Mouse (Mus musculus) lung, embryonic 15.5 days (tissue): ENCODE results near the gene Fam57b. TPM values are rescaled to one million over a fixed set of nuclear protein-coding genes. Genes with fewer than 3 reads are reported as not detected.

ENCODE experiments used
- ATAC-seq: fragments of 200-750 bp; cut with Nextera tagmentation; 2 replicates; pipeline ENCODE4 v1.8.0; 2017; ENCODE audit warnings: moderate number of reproducible peaks, borderline replicate concordance; ENCODE audit not compliant: low FRiP score, low TSS enrichment; ENCODE audit errors: extremely low read depth
- H3K27ac ChIP-seq: fragments of 300-500 bp; sonication (generic); 2 replicates; pipeline ENCODE4 v1.5.1; 2015; ENCODE audit warnings: moderate library complexity, mild to moderate bottlenecking, inconsistent platforms
- H3K27me3 ChIP-seq: fragments of 300-500 bp; sonication (generic); 2 replicates; pipeline ENCODE4 v1.6.1; 2015; ENCODE audit warnings: inconsistent platforms
- H3K36me3 ChIP-seq: fragments of 300-500 bp; sonication (generic); 2 replicates; pipeline ENCODE4 v1.6.1; 2015; ENCODE audit warnings: inconsistent platforms
- H3K4me1 ChIP-seq: fragments of 300-500 bp; sonication (generic); 2 replicates; pipeline ENCODE4 v1.6.1; 2015; ENCODE audit warnings: inconsistent platforms
- H3K4me2 ChIP-seq: fragments of 300-500 bp; sonication (generic); 2 replicates; pipeline ENCODE4 v1.6.1; 2015; ENCODE audit warnings: inconsistent platforms, mild to moderate bottlenecking, moderate library complexity
- H3K4me3 ChIP-seq: fragments of 300-500 bp; sonication (generic); 2 replicates; pipeline ENCODE4 v1.5.1; 2015; ENCODE audit warnings: mild to moderate bottlenecking, inconsistent platforms
- H3K9ac ChIP-seq: fragments of 300-500 bp; sonication (generic); 2 replicates; pipeline ENCODE4 v1.6.1; 2015; ENCODE audit warnings: inconsistent platforms
- H3K9me3 ChIP-seq: fragments of 300-500 bp; sonication (generic); 2 replicates; pipeline ENCODE4 v1.6.1; 2016; ENCODE audit warnings: inconsistent platforms
- WGBS: fragments of 180-500 bp; shearing (Covaris S2); methylation state at CpG from one replicate; pipeline ENCODE4 v1.1.7; 2015; 5-methylcytosine and 5-hydroxymethylcytosine counted together
- polyA plus RNA-seq: library from polyadenylated mRNA; unstranded; fragments of >200 nt; fragmentation: Nextera tagmentation; extraction: Ambion mirVana; gene quantifications from 2 replicates; pipeline ENCODE4 v1.2.1, GENCODE M21; 2015

Fam57b gene
- polyA plus RNA-seq, 1 experiment from 2014 or later: 0.19 TPM

DNA sequence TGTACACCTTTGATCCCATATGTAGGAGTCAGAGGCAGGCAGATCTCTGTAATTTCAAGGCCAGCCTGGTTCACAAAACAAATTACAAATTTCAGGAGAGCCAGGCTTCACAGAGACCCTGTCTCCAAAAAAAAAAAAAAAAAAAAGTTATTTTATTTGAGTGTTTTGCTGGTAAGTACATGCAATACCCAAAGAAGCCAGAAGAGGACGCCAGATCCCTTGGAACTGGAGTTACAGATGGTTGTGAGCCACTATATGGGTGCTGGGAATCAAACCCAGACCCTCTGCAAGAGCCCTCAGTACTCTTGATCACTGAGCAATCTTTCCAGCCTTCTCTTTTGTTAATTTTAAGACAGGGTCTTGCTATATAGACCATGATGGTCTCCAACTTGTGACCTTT lies 21.4 kb downstream of the Fam57b start:
- Histone ChIP-seq H3K4me2 (no peak overlapping the region), H3K9me3 (no peaks in the 10 kb centered on the region)

GRCm38 (mm10) chr7:126821835-126822511 lies 24.5 kb downstream of the Fam57b start:
- no peaks in the 10 kb centered on the region for H3K36me3 ChIP-seq
- H3K27me3 ChIP-seq: peaks cover 26% of the 10 kb centered on the region
- H3K27ac ChIP-seq: no peak overlapping the region
- 23% methylated on average over 7 of the region's 7 CpGs for WGBS
- H3K4me1 ChIP-seq: 0 out of 2 replicates have a peak, but pooled peaks cover 8% of the 10 kb centered on the region
- no peak overlapping the region for H3K9ac ChIP-seq
- no peak overlapping the region for H3K4me3 ChIP-seq
- H3K4me2 ChIP-seq: no peak overlapping the region
- H3K9me3 ChIP-seq: no peaks in the 10 kb centered on the region
- peak; percentile 9; the same call in 1 of the 2 replicates for ATAC-seq

More for the DNA sequence above, 21.4 kb downstream of the Fam57b start:
- Histone ChIP-seq H3K27ac (no peak overlapping the region), H3K4me3 (no peak overlapping the region), H3K4me1 (0 out of 2 replicates have a peak, but pooled peaks cover 10% of the 10 kb centered on the region), H3K9ac (no peak overlapping the region), H3K36me3 (no peaks in the 10 kb centered on the region), H3K27me3 (peaks cover 17% of the 10 kb centered on the region)
- WGBS: 32% methylated on average over 1 of the region's 1 CpGs
- no peak for ATAC-seq

DNA sequence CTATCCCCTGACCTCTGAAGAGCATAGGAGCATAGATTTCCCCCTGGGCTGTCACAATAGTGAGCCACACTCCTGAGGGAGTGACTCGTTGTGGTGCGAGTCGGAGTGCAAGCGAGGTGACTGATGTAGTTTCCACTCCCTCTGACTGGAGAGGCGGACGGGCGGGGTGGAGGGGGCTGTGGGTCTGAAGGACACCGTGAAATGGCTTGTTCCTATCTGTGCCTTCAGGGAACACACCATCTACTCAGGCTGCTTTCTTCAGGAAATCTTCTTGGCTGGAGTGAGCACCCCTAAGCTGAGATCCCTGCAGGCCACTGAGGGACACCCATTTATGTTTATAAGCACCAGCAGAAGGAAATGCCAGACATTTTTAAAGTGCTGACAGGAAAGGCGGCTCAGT lies 25.3 kb downstream of the Fam57b start:
- Histone ChIP-seq H3K9me3 (no peaks in the 10 kb centered on the region), H3K4me1 (0 out of 2 replicates have a peak, but pooled peaks cover 8% of the 10 kb centered on the region), H3K4me2 (peak overlapping the region; percentile 50; the same call in 1 of the 2 replicates), H3K27ac (no peak overlapping the region), H3K36me3 (no peaks in the 10 kb centered on the region), H3K9ac (no peak overlapping the region), H3K4me3 (0 out of 2 replicates have a peak overlapping the region, but pooled peaks have one; percentile 19), H3K27me3 (peaks cover 26% of the 10 kb centered on the region)
- 11% methylated on average over 9 of the region's 9 CpGs for WGBS
- ATAC-seq: no peak

GRCm38 (mm10) chr7:126823202-126823711 lies 25.8 kb downstream of the Fam57b start:
- H3K4me3 ChIP-seq: peak overlapping the region; percentile 19
- no peak overlapping the region for H3K27ac ChIP-seq
- H3K4me1 ChIP-seq: 0 out of 2 replicates have a peak, but pooled peaks cover 8% of the 10 kb centered on the region
- ATAC-seq: no peak
- no peaks in the 10 kb centered on the region for H3K36me3 ChIP-seq
- 4% methylated on average over 12 of the region's 19 CpGs for WGBS
- H3K4me2 ChIP-seq: peak overlapping the region; percentile 50
- H3K9me3 ChIP-seq: no peaks in the 10 kb centered on the region
- no peak overlapping the region for H3K9ac ChIP-seq
- peaks cover 26% of the 10 kb centered on the region for H3K27me3 ChIP-seq

- ATAC-seq: no peak
- Histone ChIP-seq H3K4me2 (no peak overlapping the region), H3K9ac (no peak overlapping the region), H3K27me3 (peaks cover 26% of the 10 kb centered on the region), H3K9me3 (no peaks in the 10 kb centered on the region), H3K27ac (no peak overlapping the region), H3K4me3 (no peak overlapping the region), H3K36me3 (no peaks in the 10 kb centered on the region), H3K4me1 (0 out of 2 replicates have a peak, but pooled peaks cover 8% of the 10 kb centered on the region)
- 8% methylated on average over 10 of the region's 10 CpGs for WGBS
These were observed 26.5 kb downstream of the Fam57b start for GRCm38 (mm10) chr7:126823940-126824339.

DNA sequence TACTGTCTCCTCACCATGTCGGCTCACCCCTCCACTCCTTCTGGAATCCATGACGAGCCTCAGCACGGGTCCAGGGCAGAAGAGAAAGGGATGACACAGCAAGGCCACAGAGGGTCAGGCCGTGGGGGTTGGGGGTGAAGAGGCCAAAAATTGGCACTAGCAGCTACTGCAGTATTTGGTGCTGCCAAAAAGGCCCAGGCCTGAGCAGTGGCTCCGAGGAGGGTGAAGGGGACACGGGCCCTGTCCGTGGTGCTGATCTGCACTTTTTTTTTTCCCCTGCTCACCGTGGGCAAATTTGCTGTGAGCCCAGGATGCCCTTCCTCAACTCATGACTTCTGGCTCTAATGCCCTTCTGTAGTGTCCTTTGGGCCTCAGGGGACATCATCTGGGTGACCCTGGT lies 27.9 kb downstream of the Fam57b start:
- no peak overlapping the region for H3K27ac ChIP-seq
- no peak overlapping the region for H3K4me2 ChIP-seq
- H3K36me3 ChIP-seq: no peaks in the 10 kb centered on the region
- 16% methylated on average over 8 of the region's 8 CpGs for WGBS
- no peak overlapping the region for H3K9ac ChIP-seq
- H3K4me3 ChIP-seq: no peak overlapping the region
- 0 out of 2 replicates have a peak, but pooled peaks cover 8% of the 10 kb centered on the region for H3K4me1 ChIP-seq
- H3K9me3 ChIP-seq: no peaks in the 10 kb centered on the region
- no peak for ATAC-seq
- peaks cover 26% of the 10 kb centered on the region for H3K27me3 ChIP-seq

DNA sequence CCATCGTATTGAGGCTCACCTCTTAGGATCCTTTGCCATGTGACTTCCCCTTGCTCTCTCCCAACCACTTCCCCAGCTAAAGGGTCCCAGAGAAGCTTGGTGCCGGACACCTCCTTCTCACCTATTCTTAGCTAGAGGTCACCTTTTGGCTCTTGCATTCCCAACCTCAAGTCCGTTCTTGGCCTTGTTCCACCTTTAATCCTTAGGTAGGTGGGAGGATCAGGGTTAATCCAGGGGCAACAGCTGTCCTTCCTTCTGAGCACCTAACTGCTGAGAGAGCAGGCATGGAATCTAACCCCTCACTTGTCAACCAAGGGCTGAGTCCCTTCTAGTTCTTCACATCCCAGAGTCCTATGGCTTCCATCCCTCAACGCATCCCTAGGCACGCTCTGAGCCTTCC lies 28.5 kb downstream of the Fam57b start:
- Histone ChIP-seq H3K4me2 (no peak overlapping the region), H3K27ac (no peak overlapping the region), H3K4me1 (0 out of 2 replicates have a peak, but pooled peaks cover 8% of the 10 kb centered on the region), H3K9ac (no peak overlapping the region), H3K4me3 (no peak overlapping the region), H3K36me3 (no peaks in the 10 kb centered on the region), H3K27me3 (peaks cover 26% of the 10 kb centered on the region), H3K9me3 (no peaks in the 10 kb centered on the region)
- no peak for ATAC-seq
- WGBS: 59% methylated on average over 5 of the region's 5 CpGs

DNA sequence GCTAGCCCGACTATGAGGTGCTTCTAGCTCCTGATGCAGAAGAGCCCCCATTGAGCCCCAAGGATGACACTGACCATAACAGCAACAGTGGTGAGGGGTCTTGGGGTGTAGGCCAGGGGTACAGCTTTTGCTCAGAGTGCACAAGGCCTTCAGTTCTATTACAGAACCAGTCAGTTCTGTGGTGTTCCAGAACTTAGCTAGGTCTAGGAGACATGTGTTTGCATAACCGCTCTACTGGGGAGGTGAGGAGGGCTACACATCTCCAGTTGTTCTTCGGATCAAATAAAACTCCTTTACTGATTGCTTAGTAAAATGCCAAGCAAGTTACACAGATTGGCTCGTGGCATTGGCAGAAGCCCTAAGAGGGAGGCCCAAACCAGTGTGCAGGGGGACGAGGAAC lies 34.1 kb downstream of the Fam57b start, which contains the start of gene 4930451I11Rik:
4930451I11Rik (minus strand) TSS at position 101 of the 400 bp plus-strand sequence.
- Histone ChIP-seq H3K27ac (no peak within 1 kb of the TSS), H3K9ac (no peak within 1 kb of the TSS), H3K27me3 (no peaks in the 10 kb centered on the region), H3K36me3 (no peaks in the 10 kb centered on the region), H3K4me2 (peak within 1 kb of the TSS; percentile 54), H3K9me3 (no peaks in the 10 kb centered on the region), H3K4me3 (peak within 1 kb of the TSS; percentile 29), H3K4me1 (peaks cover 4% of the 10 kb centered on the region; the same call in 1 of the 2 replicates)
- WGBS: 54% methylated on average over 5 of the region's 5 CpGs
- ATAC-seq: no peak

- peak; percentile 73; the same call in 1 of the 2 replicates for ATAC-seq
- Histone ChIP-seq H3K9ac (no peak overlapping the region), H3K4me2 (peak overlapping the region; percentile 54), H3K4me1 (peaks cover 4% of the 10 kb centered on the region; the same call in 1 of the 2 replicates), H3K36me3 (no peaks in the 10 kb centered on the region), H3K4me3 (peak overlapping the region; percentile 29), H3K27me3 (no peaks in the 10 kb centered on the region), H3K27ac (no peak overlapping the region), H3K9me3 (no peaks in the 10 kb centered on the region)
- under 1% methylated on average over 21 of the region's 21 CpGs for WGBS
These were observed 34.6 kb downstream of the Fam57b start for GRCm38 (mm10) chr7:126832036-126832598.

DNA sequence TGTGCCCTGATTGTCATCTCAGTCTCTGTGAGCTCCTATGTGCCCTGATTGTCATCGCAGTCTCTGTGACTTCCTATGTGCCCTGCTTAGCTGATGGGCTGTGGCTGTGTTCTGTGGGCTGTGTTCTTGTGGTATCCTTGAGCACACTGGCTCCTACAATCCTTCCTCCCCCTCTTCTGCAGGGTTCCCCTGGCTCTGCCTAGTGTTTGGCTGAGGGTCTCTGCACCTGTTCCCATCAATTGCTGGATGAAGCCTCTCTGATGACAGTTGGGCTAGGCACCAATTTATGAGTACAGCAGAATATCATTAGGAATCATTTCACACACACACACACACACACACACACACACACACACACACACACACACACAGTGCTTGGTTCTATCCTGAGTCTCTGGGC lies 35.8 kb downstream of the Fam57b start:
- Histone ChIP-seq H3K27ac (no peak overlapping the region), H3K27me3 (no peaks in the 10 kb centered on the region), H3K9ac (no peak overlapping the region), H3K4me2 (no peak overlapping the region), H3K4me1 (peaks cover 4% of the 10 kb centered on the region; the same call in 1 of the 2 replicates), H3K9me3 (no peaks in the 10 kb centered on the region), H3K36me3 (no peaks in the 10 kb centered on the region), H3K4me3 (no peak overlapping the region)
- no peak for ATAC-seq
- 88% methylated on average over 1 of the region's 1 CpGs for WGBS

GRCm38 (mm10) chr7:126843276-126843675 lies 45.8 kb downstream of the Fam57b start:
- H3K9ac ChIP-seq: no peak overlapping the region
- no peaks in the 10 kb centered on the region for H3K36me3 ChIP-seq
- H3K27ac ChIP-seq: no peak overlapping the region
- H3K4me2 ChIP-seq: no peak overlapping the region
- WGBS: 73% methylated on average over 9 of the region's 9 CpGs
- peaks cover 20% of the 10 kb centered on the region for H3K27me3 ChIP-seq
- H3K9me3 ChIP-seq: no peaks in the 10 kb centered on the region
- no peak overlapping the region for H3K4me3 ChIP-seq
- ATAC-seq: no peak
- H3K4me1 ChIP-seq: peaks cover 11% of the 10 kb centered on the region

- Histone ChIP-seq H3K27me3 (peaks cover 40% of the 10 kb centered on the region), H3K36me3 (no peaks in the 10 kb centered on the region), H3K9me3 (no peaks in the 10 kb centered on the region), H3K4me2 (no peak overlapping the region), H3K4me3 (no peak overlapping the region), H3K9ac (no peak overlapping the region), H3K27ac (no peak overlapping the region), H3K4me1 (peaks cover 12% of the 10 kb centered on the region)
- 89% methylated on average over 2 of the region's 2 CpGs for WGBS
- ATAC-seq: no peak
These were observed 48.0 kb downstream of the Fam57b start for GRCm38 (mm10) chr7:126845516-126845915.
